Mouse (Mus musculus): ENCODE data around the gene Tmub2. TPM values are rescaled to one million over a fixed set of nuclear protein-coding genes. Genes with fewer than 3 reads are reported as not detected.

Tmub2 gene
- polyA plus RNA-seq, 1 experiment from 2014 or later, result 46.5 TPM

DNA sequence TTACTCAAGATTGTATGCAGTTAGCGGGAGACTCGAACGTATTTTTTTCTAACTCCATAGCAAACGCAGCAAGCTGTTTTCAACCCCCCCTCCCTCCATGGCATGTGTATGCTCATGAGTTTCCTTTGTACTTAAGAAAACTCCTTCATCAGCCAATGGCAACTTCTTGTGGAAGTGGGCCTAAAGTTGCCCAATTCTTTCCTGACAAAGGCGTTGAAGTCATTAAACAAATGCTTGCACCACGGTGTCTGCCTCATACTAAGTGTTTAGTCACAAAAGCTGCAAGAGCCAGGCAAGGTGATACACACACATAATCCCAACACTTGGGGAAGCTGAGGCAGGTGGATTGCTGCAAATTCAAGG is 38.5 kb upstream of the Tmub2 start:
- ATAC-seq (ENCODE audit: insufficient number of reproducible peaks, insufficient read depth, low FRiP score, low read depth), result no peak
- H3K9me3 ChIP-seq (ENCODE audit: control insufficient read depth, low read length), result no peaks in the 10 kb centered on the region
- H3K27ac ChIP-seq (replicated peaks in 1 of 2; ENCODE audit: control insufficient read depth in 1 of 2, insufficient read depth in 1 of 2, low read depth in 2 of 2, low read length in 2 of 2), result no peak overlapping the region
- H3K27me3 ChIP-seq (ENCODE audit: control insufficient read depth, insufficient read depth, low read length), result no peaks in the 10 kb centered on the region
- peaks cover 13 to 21% of the 10 kb centered on the region in 2 experiments for H3K4me1 ChIP-seq (ENCODE audit: control insufficient read depth in 2 of 2, insufficient read depth in 2 of 2, low read length in 2 of 2)
- WGBS, result 81% methylated on average over 6 of the region's 6 CpGs
- H3K4me3 ChIP-seq (ENCODE audit: control insufficient read depth in 1 of 2, insufficient read depth in 1 of 2, low read depth in 1 of 2, low read length in 2 of 2), result no peak overlapping the region
- no peak overlapping the region for H3K4me2 ChIP-seq (ENCODE audit: low read length)
- peaks cover 6% of the 10 kb centered on the region for H3K36me3 ChIP-seq (ENCODE audit: control insufficient read depth, insufficient read depth, low read length)
- no peak overlapping the region for H3K9ac ChIP-seq (ENCODE audit: low read length)

DNA sequence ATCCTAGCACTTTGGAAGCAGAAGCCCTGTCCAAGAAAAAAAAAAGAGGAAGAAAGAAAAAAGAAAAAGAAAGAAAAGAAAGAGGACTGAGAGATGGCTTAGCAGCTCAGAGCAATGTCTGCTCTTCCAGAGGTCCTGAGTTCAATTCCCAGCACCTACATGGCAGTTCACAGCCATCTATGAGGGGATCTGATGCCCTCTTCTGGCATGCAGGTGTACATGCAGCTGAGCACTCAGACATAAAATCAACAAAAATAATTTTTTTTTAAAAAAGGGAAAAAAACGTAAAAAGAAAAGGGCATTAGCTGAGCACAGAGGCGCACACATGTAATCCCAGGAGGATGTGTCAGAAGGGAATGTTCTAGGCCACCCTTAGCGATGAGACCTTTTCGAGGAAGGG is 37.9 kb upstream of the Tmub2 start:
- Histone ChIP-seq H3K9ac (ENCODE audit: low read length) (no peak overlapping the region), H3K4me1 (ENCODE audit: control insufficient read depth in 2 of 2, insufficient read depth in 2 of 2, low read length in 2 of 2) (peaks cover 13 to 21% of the 10 kb centered on the region in 2 experiments), H3K9me3 (ENCODE audit: control insufficient read depth, low read length) (no peaks in the 10 kb centered on the region), H3K36me3 (ENCODE audit: control insufficient read depth, insufficient read depth, low read length) (peaks cover 12% of the 10 kb centered on the region), H3K4me3 (ENCODE audit: control insufficient read depth in 1 of 2, insufficient read depth in 1 of 2, low read depth in 1 of 2, low read length in 2 of 2) (no peak overlapping the region), H3K4me2 (ENCODE audit: low read length) (no peak overlapping the region), H3K27me3 (ENCODE audit: control insufficient read depth, insufficient read depth, low read length) (no peaks in the 10 kb centered on the region), H3K27ac (replicated peaks in 1 of 2; ENCODE audit: control insufficient read depth in 1 of 2, insufficient read depth in 1 of 2, low read depth in 2 of 2, low read length in 2 of 2) (no peak overlapping the region)
- WGBS, result 84% methylated on average over 4 of the region's 4 CpGs
- no peak for ATAC-seq (ENCODE audit: insufficient number of reproducible peaks, insufficient read depth, low FRiP score, low read depth)

DNA sequence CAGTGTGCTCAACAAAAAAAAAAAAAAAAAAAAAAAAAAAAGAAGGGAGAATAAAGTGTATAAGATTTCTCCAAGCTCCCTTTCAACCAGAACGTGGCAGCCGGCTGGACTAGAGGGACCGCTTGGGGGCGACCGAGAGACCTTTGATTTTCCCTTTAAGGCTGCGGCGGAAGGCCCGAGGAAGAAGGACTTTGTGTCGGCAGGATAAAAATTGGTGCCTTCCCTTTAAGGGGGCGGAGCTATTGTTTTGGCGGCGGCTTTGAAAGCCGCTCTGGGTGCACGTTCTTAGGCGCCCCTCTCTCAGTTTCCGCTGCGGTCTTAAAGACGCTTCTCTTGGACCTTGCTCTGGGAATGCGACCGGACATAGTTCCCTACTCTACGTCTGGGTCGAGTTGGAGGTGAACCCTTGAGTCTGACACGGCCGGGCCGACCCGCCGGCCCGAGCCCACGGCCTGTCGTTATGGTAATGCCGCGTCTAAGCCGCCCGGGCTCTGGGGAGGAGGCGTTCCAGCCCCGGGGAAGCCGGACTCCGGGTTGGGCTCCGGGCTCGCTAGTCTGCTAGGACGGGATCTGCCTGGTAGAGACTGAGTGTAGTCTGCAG is 36.0 kb upstream of the Tmub2 start, which contains the start of gene BC030867:
BC030867 (plus strand) TSS at position 253 of the 601 bp plus-strand sequence.
- Histone ChIP-seq H3K4me1 (ENCODE audit: control insufficient read depth in 2 of 2, insufficient read depth in 2 of 2, low read length in 2 of 2) (peaks cover 16 to 24% of the 10 kb centered on the region in 2 experiments), H3K9me3 (ENCODE audit: control insufficient read depth, low read length) (no peaks in the 10 kb centered on the region), H3K4me3 (ENCODE audit: control insufficient read depth in 1 of 2, insufficient read depth in 1 of 2, low read depth in 1 of 2, low read length in 2 of 2) (peak within 1 kb of the TSS; percentile 74 to 98), H3K4me2 (ENCODE audit: low read length) (peak within 1 kb of the TSS; percentile 76), H3K27ac (replicated peaks in 1 of 2; ENCODE audit: control insufficient read depth in 1 of 2, insufficient read depth in 1 of 2, low read depth in 2 of 2, low read length in 2 of 2) (peak within 1 kb of the TSS; percentile 55 to 58), H3K9ac (ENCODE audit: low read length) (peak within 1 kb of the TSS; percentile 77), H3K36me3 (ENCODE audit: control insufficient read depth, insufficient read depth, low read length) (peaks cover 16% of the 10 kb centered on the region), H3K27me3 (ENCODE audit: control insufficient read depth, insufficient read depth, low read length) (no peaks in the 10 kb centered on the region)
- peak; percentile 40; the same call in 1 of the 2 replicates for ATAC-seq (ENCODE audit: insufficient number of reproducible peaks, insufficient read depth, low FRiP score, low read depth)
- 0% methylated on average over 41 of the region's 41 CpGs for WGBS

DNA sequence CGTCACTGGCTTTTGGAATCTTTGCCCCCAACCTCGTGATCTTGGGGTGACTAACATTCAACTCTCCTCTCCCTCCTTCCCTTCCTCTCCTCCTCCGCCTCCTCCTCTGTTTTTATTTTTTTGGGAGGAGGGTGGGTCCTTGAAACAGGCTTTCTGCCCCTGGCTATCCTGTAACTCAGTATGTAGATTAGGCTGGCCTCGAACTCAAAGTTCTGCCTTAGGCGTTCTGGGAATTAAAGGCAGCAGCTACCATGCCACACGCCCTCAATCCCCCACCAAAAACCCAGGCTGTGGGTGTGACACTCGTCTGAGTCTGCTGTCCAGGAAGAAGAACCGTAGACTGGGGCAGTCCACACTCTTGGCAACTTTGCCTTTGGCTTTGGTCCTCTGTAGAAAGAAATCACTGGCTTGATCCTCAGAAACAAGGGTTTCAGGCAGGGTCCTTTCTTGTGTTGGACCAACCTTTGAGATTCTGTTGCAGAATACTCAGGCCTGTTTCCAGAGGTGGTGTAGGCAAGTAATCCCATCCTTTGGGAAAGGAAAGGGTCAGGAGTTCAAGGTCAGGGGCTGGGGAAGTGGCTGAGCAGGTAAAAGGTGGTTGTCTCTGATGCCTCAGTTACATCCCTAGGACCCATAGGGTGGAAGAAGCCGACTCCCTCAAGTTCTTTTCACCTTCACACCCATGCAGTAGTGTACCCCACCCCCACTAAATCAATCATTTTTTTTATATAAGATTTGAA is 35.2 kb upstream of the Tmub2 start:
- Histone ChIP-seq H3K9ac (ENCODE audit: low read length) (peak overlapping the region; percentile 77), H3K4me1 (ENCODE audit: control insufficient read depth in 2 of 2, insufficient read depth in 2 of 2, low read length in 2 of 2) (peaks cover 22 to 32% of the 10 kb centered on the region in 2 experiments), H3K27me3 (ENCODE audit: control insufficient read depth, insufficient read depth, low read length) (no peaks in the 10 kb centered on the region), H3K9me3 (ENCODE audit: control insufficient read depth, low read length) (no peaks in the 10 kb centered on the region), H3K4me2 (ENCODE audit: low read length) (peak overlapping the region; percentile 76), H3K4me3 (ENCODE audit: control insufficient read depth in 1 of 2, insufficient read depth in 1 of 2, low read depth in 1 of 2, low read length in 2 of 2) (peak overlapping the region; percentile 74 to 98), H3K36me3 (ENCODE audit: control insufficient read depth, insufficient read depth, low read length) (peaks cover 16% of the 10 kb centered on the region), H3K27ac (replicated peaks in 1 of 2; ENCODE audit: control insufficient read depth in 1 of 2, insufficient read depth in 1 of 2, low read depth in 2 of 2, low read length in 2 of 2) (peak overlapping the region in 1 of 2 experiments; percentile 58; a peak in 1 of 4 replicates)
- ATAC-seq (ENCODE audit: insufficient number of reproducible peaks, insufficient read depth, low FRiP score, low read depth), result no peak
- WGBS, result 12% methylated on average over 9 of the region's 9 CpGs

DNA sequence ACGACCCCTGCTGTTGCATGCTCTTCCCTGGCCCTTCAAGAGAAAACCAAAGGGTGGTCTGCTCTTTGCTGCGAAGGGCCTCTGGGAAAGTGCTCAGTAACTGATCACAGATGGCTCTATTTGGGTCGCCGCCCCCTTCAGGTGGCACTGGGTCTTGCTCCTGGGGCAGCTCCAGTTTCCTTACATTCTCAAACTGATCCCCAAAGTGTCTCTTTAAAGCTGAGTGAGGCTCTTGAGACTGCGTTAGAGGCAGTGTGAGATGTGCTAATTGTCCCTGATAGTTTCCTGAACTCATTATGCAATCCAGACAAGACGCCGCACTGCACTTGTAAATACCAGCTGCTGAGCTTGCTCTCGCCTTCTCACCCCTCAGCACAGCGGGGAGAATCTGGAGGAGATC is 27.2 kb upstream of the Tmub2 start:
- Histone ChIP-seq H3K4me3 (ENCODE audit: control insufficient read depth in 1 of 2, insufficient read depth in 1 of 2, low read depth in 1 of 2, low read length in 2 of 2) (no peak overlapping the region), H3K4me1 (ENCODE audit: control insufficient read depth in 2 of 2, insufficient read depth in 2 of 2, low read length in 2 of 2) (peaks cover 19 to 22% of the 10 kb centered on the region in 2 experiments), H3K4me2 (ENCODE audit: low read length) (no peak overlapping the region), H3K27me3 (ENCODE audit: control insufficient read depth, insufficient read depth, low read length) (no peaks in the 10 kb centered on the region), H3K27ac (replicated peaks in 1 of 2; ENCODE audit: control insufficient read depth in 1 of 2, insufficient read depth in 1 of 2, low read depth in 2 of 2, low read length in 2 of 2) (no peak overlapping the region), H3K9ac (ENCODE audit: low read length) (no peak overlapping the region; the same call in 1 of the 2 replicates), H3K9me3 (ENCODE audit: control insufficient read depth, low read length) (no peaks in the 10 kb centered on the region), H3K36me3 (ENCODE audit: control insufficient read depth, insufficient read depth, low read length) (peaks cover 41% of the 10 kb centered on the region)
- ATAC-seq (ENCODE audit: insufficient number of reproducible peaks, insufficient read depth, low FRiP score, low read depth), result no peak
- 41% methylated on average over 9 of the region's 9 CpGs for WGBS

DNA sequence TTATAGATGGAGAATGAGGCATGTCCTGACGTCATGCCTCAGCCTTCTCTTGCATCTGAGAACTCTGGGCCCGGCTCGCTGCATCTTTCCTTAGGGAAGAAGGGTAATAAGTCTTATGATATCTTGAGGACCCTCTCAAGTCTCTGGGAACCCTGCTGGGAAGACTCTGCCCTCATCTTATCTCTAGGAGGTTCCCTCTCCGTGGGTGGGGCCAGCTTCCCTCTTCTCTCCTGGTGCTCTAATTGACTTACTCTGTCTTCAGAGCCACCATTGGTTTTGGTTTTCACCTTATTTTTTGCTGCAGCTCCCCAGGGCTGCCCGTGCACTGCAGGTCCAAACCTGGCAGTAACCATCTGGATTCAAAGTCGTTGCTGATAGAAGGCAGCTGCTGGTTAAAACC is 26.6 kb upstream of the Tmub2 start:
- Histone ChIP-seq H3K4me3 (ENCODE audit: control insufficient read depth in 1 of 2, insufficient read depth in 1 of 2, low read depth in 1 of 2, low read length in 2 of 2) (no peak overlapping the region), H3K4me1 (ENCODE audit: control insufficient read depth in 2 of 2, insufficient read depth in 2 of 2, low read length in 2 of 2) (peaks cover 19 to 22% of the 10 kb centered on the region in 2 experiments), H3K27ac (replicated peaks in 1 of 2; ENCODE audit: control insufficient read depth in 1 of 2, insufficient read depth in 1 of 2, low read depth in 2 of 2, low read length in 2 of 2) (no peak overlapping the region), H3K4me2 (ENCODE audit: low read length) (no peak overlapping the region), H3K36me3 (ENCODE audit: control insufficient read depth, insufficient read depth, low read length) (peaks cover 43% of the 10 kb centered on the region), H3K9ac (ENCODE audit: low read length) (no peak overlapping the region), H3K9me3 (ENCODE audit: control insufficient read depth, low read length) (no peaks in the 10 kb centered on the region), H3K27me3 (ENCODE audit: control insufficient read depth, insufficient read depth, low read length) (no peaks in the 10 kb centered on the region)
- 65% methylated on average over 6 of the region's 6 CpGs for WGBS
- ATAC-seq (ENCODE audit: insufficient number of reproducible peaks, insufficient read depth, low FRiP score, low read depth), result no peak

DNA sequence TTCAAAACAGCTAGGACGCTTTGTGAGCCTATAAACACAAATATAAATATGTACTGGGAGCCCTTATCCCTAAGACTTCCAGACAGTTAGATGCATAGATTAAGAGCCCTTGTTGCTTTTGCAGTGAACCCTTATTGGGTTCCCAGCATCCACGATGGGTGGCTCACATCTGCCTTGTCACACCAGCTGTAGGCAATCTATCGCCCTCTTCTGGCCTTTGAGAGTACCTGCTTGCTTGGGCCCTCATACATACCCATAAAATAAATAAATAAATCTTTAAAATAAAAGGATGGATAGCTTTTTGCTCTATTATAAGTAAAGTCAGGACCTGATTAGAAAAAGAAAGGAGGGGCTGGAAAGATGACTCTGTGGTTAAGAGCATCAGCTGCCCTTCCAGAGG is 26.2 kb upstream of the Tmub2 start:
- H3K27ac ChIP-seq (replicated peaks in 1 of 2; ENCODE audit: control insufficient read depth in 1 of 2, insufficient read depth in 1 of 2, low read depth in 2 of 2, low read length in 2 of 2), result no peak overlapping the region
- no peak overlapping the region for H3K4me3 ChIP-seq (ENCODE audit: control insufficient read depth in 1 of 2, insufficient read depth in 1 of 2, low read depth in 1 of 2, low read length in 2 of 2)
- H3K36me3 ChIP-seq (ENCODE audit: control insufficient read depth, insufficient read depth, low read length), result peaks cover 46% of the 10 kb centered on the region
- 91% methylated on average over 3 of the region's 3 CpGs for WGBS
- no peak for ATAC-seq (ENCODE audit: insufficient number of reproducible peaks, insufficient read depth, low FRiP score, low read depth)
- no peaks in the 10 kb centered on the region for H3K27me3 ChIP-seq (ENCODE audit: control insufficient read depth, insufficient read depth, low read length)
- no peak overlapping the region for H3K4me2 ChIP-seq (ENCODE audit: low read length)
- H3K4me1 ChIP-seq (ENCODE audit: control insufficient read depth in 2 of 2, insufficient read depth in 2 of 2, low read length in 2 of 2), result peaks cover 19 to 22% of the 10 kb centered on the region in 2 experiments
- no peaks in the 10 kb centered on the region for H3K9me3 ChIP-seq (ENCODE audit: control insufficient read depth, low read length)
- H3K9ac ChIP-seq (ENCODE audit: low read length), result no peak overlapping the region
